Mouse (Mus musculus) MEL (cell line): ENCODE measurements at regions not wholly inside any gene's neighbourhood (a gene's known extent, or its start where the extent isn't known, plus 50 kb on each side); places are given as distances from the start of the nearest gene placed in this dataset.
A peak's percentile ranks its signal among the peaks of the same experiment; 100 is the strongest.

Source experiments
- DNase-seq: peaks from one replicate; pipeline ENCODE4 v3.0.0; 2011; ENCODE audit warnings: low read depth, low spot score
- H3K27ac ChIP-seq: 2 replicates; pipeline ENCODE4 v1.5.1; 2012; ENCODE audit warnings: low read depth, mild to moderate bottlenecking, control low read depth, low read length, moderate library complexity; ENCODE audit not compliant: control insufficient read depth
- H3K27me3 ChIP-seq, 2 experiments: fragments of 150-350 bp in 1 of 2; sonication (generic) in 1 of 2; 2 replicates each; pipeline ENCODE4 v1.6.1; 2012; ENCODE audit warnings: low read length in 2 of 2, mild to moderate bottlenecking in 2 of 2, improper control_type of control experiment in 1 of 2, moderate library complexity in 1 of 2; ENCODE audit not compliant: insufficient read depth in 2 of 2, control insufficient read depth in 1 of 2
- H3K36me3 ChIP-seq, 2 experiments: 2 replicates each; pipeline ENCODE4 v1.6.1; 2012 to 2014; ENCODE audit warnings: low read length in 2 of 2, improper control_type of control experiment in 1 of 2, inconsistent platforms in 1 of 2, mild to moderate bottlenecking in 1 of 2; ENCODE audit not compliant: insufficient read depth in 2 of 2, control insufficient read depth in 1 of 2
- H3K4me1 ChIP-seq, 2 experiments: fragments of 150-350 bp in 1 of 2; sonication (generic) in 1 of 2; 2 replicates each; pipeline ENCODE4 v1.6.1; 2012; ENCODE audit warnings: low read length in 2 of 2, improper control_type of control experiment in 1 of 2, mild to moderate bottlenecking in 1 of 2; ENCODE audit not compliant: insufficient read depth in 2 of 2, control insufficient read depth in 1 of 2
- H3K4me3 ChIP-seq, 2 experiments: fragments of 150-350 bp in 1 of 2; sonication (generic) in 1 of 2; 2 replicates each; pipeline ENCODE4 v1.5.1; 2012; ENCODE audit warnings: low read depth in 2 of 2, low read length in 2 of 2, mild to moderate bottlenecking in 2 of 2, moderate library complexity in 2 of 2, control low read depth in 1 of 2, improper control_type of control experiment in 1 of 2; ENCODE audit not compliant: control insufficient read depth in 1 of 2, insufficient read depth in 1 of 2
- H3K79me2 ChIP-seq: 2 replicates; pipeline ENCODE4 v1.6.1; 2012; ENCODE audit warnings: mild to moderate bottlenecking, low read length, moderate library complexity; ENCODE audit not compliant: control insufficient read depth, poor library complexity, insufficient read depth
- H3K9ac ChIP-seq: 2 replicates; pipeline ENCODE4 v1.6.1; 2012; ENCODE audit warnings: low read depth, mild to moderate bottlenecking, control low read depth, low read length, moderate library complexity; ENCODE audit not compliant: control insufficient read depth, poor library complexity, severe bottlenecking
- H3K9me3 ChIP-seq: fragments of 150-350 bp; sonication (generic); replicated peaks from 2 replicates; pipeline ENCODE4 v1.6.1; 2012; ENCODE audit warnings: mild to moderate bottlenecking, low read length, improper control_type of control experiment, moderate library complexity; ENCODE audit not compliant: insufficient read depth
- BHLHE40 ChIP-seq: IDR thresholded peaks from 2 replicates; pipeline ENCODE4 v1.6.1; 2012; ENCODE audit warnings: low read depth, mild to moderate bottlenecking, inconsistent platforms, low read length, improper control_type of control experiment, borderline replicate concordance
- CHD1 ChIP-seq: IDR thresholded peaks from 2 replicates; pipeline ENCODE4 v1.6.1; 2012; ENCODE audit warnings: low read depth, mild to moderate bottlenecking, inconsistent platforms, low read length, improper control_type of control experiment
- E2F4 ChIP-seq: IDR thresholded peaks from 2 replicates; pipeline ENCODE4 v1.6.1; 2011; ENCODE audit warnings: low read depth, low read length, improper control_type of control experiment, borderline replicate concordance
- ELF1 ChIP-seq: IDR thresholded peaks from 2 replicates; pipeline ENCODE4 v1.6.1; 2014; ENCODE audit warnings: low read depth, mild to moderate bottlenecking, inconsistent platforms, low read length, improper control_type of control experiment, moderate library complexity
- GABPA ChIP-seq: IDR thresholded peaks from 2 replicates; pipeline ENCODE4 v1.6.1; 2012; ENCODE audit warnings: low read depth, mild to moderate bottlenecking, inconsistent platforms, low read length, improper control_type of control experiment, moderate library complexity
- HCFC1 ChIP-seq: IDR thresholded peaks from 2 replicates; pipeline ENCODE4 v1.6.1; 2012; ENCODE audit warnings: low read depth, mild to moderate bottlenecking, inconsistent platforms, low read length, improper control_type of control experiment, moderate library complexity
- JUND ChIP-seq: IDR thresholded peaks from 2 replicates; pipeline ENCODE4 v1.6.1; 2011; ENCODE audit warnings: low read depth, mild to moderate bottlenecking, improper control_type of control experiment, low read length
- MAFK ChIP-seq: IDR thresholded peaks from 2 replicates; pipeline ENCODE4 v1.6.1; 2011; ENCODE audit warnings: low read depth, mild to moderate bottlenecking, low read length, improper control_type of control experiment, borderline replicate concordance
- NRF1 ChIP-seq: IDR thresholded peaks from 2 replicates; pipeline ENCODE4 v1.6.1; 2014; ENCODE audit warnings: low read depth, mild to moderate bottlenecking, inconsistent platforms, low read length, improper control_type of control experiment, moderate library complexity; ENCODE audit not compliant: poor library complexity, insufficient read depth, severe bottlenecking
- POLR2A ChIP-seq, 2 experiments: IDR thresholded peaks; 2 replicates each; pipeline ENCODE4 v1.6.1; 2011 to 2012; ENCODE audit warnings: low read length in 2 of 2, mild to moderate bottlenecking in 2 of 2, control low read depth in 1 of 2, improper control_type of control experiment in 1 of 2, low read depth in 1 of 2, moderate library complexity in 1 of 2; ENCODE audit not compliant: control insufficient read depth in 1 of 2, insufficient read depth in 1 of 2, poor library complexity in 1 of 2
- POLR2AphosphoS2 ChIP-seq: IDR thresholded peaks from 2 replicates; pipeline ENCODE4 v1.6.1; 2011; ENCODE audit warnings: low read length, improper control_type of control experiment
- RAD21 ChIP-seq: IDR thresholded peaks from 2 replicates; pipeline ENCODE4 v1.6.1; 2011; ENCODE audit warnings: mild to moderate bottlenecking, low read depth, low read length, improper control_type of control experiment
- SMC3 ChIP-seq: IDR thresholded peaks from 2 replicates; pipeline ENCODE4 v1.6.1; 2011; ENCODE audit warnings: low read depth, low read length, improper control_type of control experiment
- TAL1 ChIP-seq: IDR thresholded peaks from 2 replicates; pipeline ENCODE4 v1.6.1; 2012; ENCODE audit warnings: mild to moderate bottlenecking, inconsistent platforms, low read length, moderate library complexity, mixed read lengths
- TBP ChIP-seq: IDR thresholded peaks from 2 replicates; pipeline ENCODE4 v1.8.0; 2011; ENCODE audit warnings: low read depth, low read length, improper control_type of control experiment
- UBTF ChIP-seq: IDR thresholded peaks from 2 replicates; pipeline ENCODE4 v1.6.1; 2012; ENCODE audit warnings: low read depth, mild to moderate bottlenecking, inconsistent platforms, low read length, improper control_type of control experiment, moderate library complexity, borderline replicate concordance; ENCODE audit not compliant: insufficient read depth
- USF1 ChIP-seq: IDR thresholded peaks from 2 replicates; pipeline ENCODE4 v1.6.1; 2014; ENCODE audit warnings: low read depth, mild to moderate bottlenecking, inconsistent platforms, low read length, improper control_type of control experiment, moderate library complexity
- ZC3H11A ChIP-seq: IDR thresholded peaks from 2 replicates; pipeline ENCODE4 v1.6.1; 2012; ENCODE audit warnings: low read depth, mild to moderate bottlenecking, inconsistent platforms, low read length, improper control_type of control experiment
- ZMIZ1 ChIP-seq: IDR thresholded peaks from 2 replicates; pipeline ENCODE4 v1.6.1; 2012; ENCODE audit warnings: low read depth, mild to moderate bottlenecking, inconsistent platforms, low read length, improper control_type of control experiment, moderate library complexity
- ZNF384 ChIP-seq: IDR thresholded peaks from 2 replicates; pipeline ENCODE4 v1.6.1; 2012; ENCODE audit warnings: low read depth, mild to moderate bottlenecking, inconsistent platforms, low read length, improper control_type of control experiment

- no peak overlapping the region for H3K27ac ChIP-seq
- DNase-seq, result peak; percentile 17
- no peaks in the 10 kb centered on the region for H3K4me1 ChIP-seq
- no peak overlapping the region for H3K4me3 ChIP-seq
- no peaks in the 10 kb centered on the region for H3K36me3 ChIP-seq
- no peaks in the 10 kb centered on the region for H3K79me2 ChIP-seq
- TF ChIP-seq UBTF, result no peak
- H3K9me3 ChIP-seq, result no peaks in the 10 kb centered on the region
- no peak overlapping the region for H3K9ac ChIP-seq
- no peaks in the 10 kb centered on the region for H3K27me3 ChIP-seq
These were observed 281.7 kb upstream of the Ndst3 start for GRCm38 (mm10) chr3:123972367-123972766.

GRCm38 (mm10) chr3:123973806-123974576, 283.3 kb upstream of the Ndst3 start:
- H3K9me3 ChIP-seq, result no peaks in the 10 kb centered on the region
- H3K27me3 ChIP-seq, result no peaks in the 10 kb centered on the region
- no peak overlapping the region for H3K9ac ChIP-seq
- no peaks in the 10 kb centered on the region for H3K36me3 ChIP-seq
- H3K79me2 ChIP-seq, result no peaks in the 10 kb centered on the region
- DNase-seq, result no peak
- H3K4me3 ChIP-seq, result no peak overlapping the region
- no peak overlapping the region for H3K27ac ChIP-seq
- TF ChIP-seq POLR2A (IDR thresholded peaks at IDR 0.05; ENCODE audit: control insufficient read depth in 1 of 2, insufficient read depth in 1 of 2, low read depth in 1 of 2, low read length in 2 of 2, poor library complexity in 1 of 2), result no peak
- no peak for TF ChIP-seq BHLHE40
- TF ChIP-seq ZMIZ1, result no peak
- no peak for TF ChIP-seq CHD1
- no peak for TF ChIP-seq SMC3
- TF ChIP-seq RAD21, result no peak
- no peak for TF ChIP-seq ZNF384
- no peak for TF ChIP-seq JUND
- TF ChIP-seq E2F4, result no peak
- no peak for TF ChIP-seq USF1
- TF ChIP-seq NRF1, result no peak
- no peak for TF ChIP-seq ELF1
- no peak for TF ChIP-seq UBTF
- TF ChIP-seq ZC3H11A, result no peak
- no peak for TF ChIP-seq MAFK
- no peak for TF ChIP-seq TAL1
- TF ChIP-seq TBP, result no peak
- no peak for TF ChIP-seq POLR2AphosphoS2
- no peak for TF ChIP-seq GABPA
- TF ChIP-seq HCFC1, result no peak
- H3K4me1 ChIP-seq, result no peaks in the 10 kb centered on the region
